Mouse (Mus musculus) testis, adult 2 months (tissue): ENCODE results near the gene Fgf23.

Source experiments
- CTCF ChIP-seq: fragments of 200-500 bp; IDR thresholded peaks from 2 replicates; pipeline ENCODE4 v1.5.1; 2012; ENCODE audit warnings: low read depth, mild to moderate bottlenecking, inconsistent platforms, low read length, moderate library complexity; ENCODE audit not compliant: control insufficient read depth, insufficient read depth, insufficient replicate concordance
- POLR2A ChIP-seq: fragments of 200-500 bp; IDR thresholded peaks from 2 replicates; pipeline ENCODE4 v1.6.1; 2012; ENCODE audit warnings: low read depth, mild to moderate bottlenecking, inconsistent platforms, low read length, moderate library complexity; ENCODE audit not compliant: control insufficient read depth

DNA sequence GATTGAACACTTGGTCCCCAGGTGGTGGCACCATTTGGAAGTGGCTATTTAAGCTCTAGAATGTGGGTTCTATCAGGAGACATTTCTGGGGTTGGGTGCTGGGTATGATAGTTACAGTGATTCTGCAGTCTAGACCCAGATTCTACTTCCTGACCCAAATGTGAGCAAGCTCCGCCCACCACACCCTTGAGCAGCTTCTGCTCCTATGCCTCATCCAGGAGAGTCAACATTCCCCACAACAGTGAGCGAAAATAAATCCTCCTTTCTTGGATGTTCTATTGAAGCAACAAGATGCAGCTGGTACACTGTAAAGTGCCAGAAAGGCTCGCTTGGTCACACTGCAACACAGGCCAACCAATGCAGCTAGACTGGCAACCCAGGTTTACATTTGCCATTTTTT lies 8.8 kb upstream of the Fgf23 start:
- no peak for TF ChIP-seq CTCF
- TF ChIP-seq POLR2A: no peak
